Mouse (Mus musculus): ENCODE data around the gene Gna11. TPM values are rescaled to one million over a fixed set of nuclear protein-coding genes. Genes with fewer than 3 reads are reported as not detected.
A peak's percentile ranks its signal among the peaks of the same experiment; 100 is the strongest.

The Gna11 gene
- 10 to 100 TPM; 25.7 to 30.3 TPM for total RNA-seq (2021)
- long read RNA-seq, experiment 1, transcript Gna11-201 (7 exons, 3,414 nt): major isoform, 76 of 93 reads
- long read RNA-seq, experiment 1, partial matches to known transcripts: 1 of 93 reads
- long read RNA-seq, experiment 1, other reads (novel, unspliced or antisense): 15 of 93 reads
- long read RNA-seq, experiment 2, transcript Gna11-201 (7 exons, 3,414 nt): major isoform, 85 of 96 reads
- long read RNA-seq, experiment 2, partial matches to known transcripts: 3 of 96 reads
- long read RNA-seq, experiment 2, other reads (novel, unspliced or antisense): 8 of 96 reads

GRCm38 (mm10) chr10:81545161-81545747, at the start of gene Gna11:
Gna11 (minus strand) TSS chr10:81545190.
- H3K27ac ChIP-seq: peak within 1 kb of the TSS; percentile 96
- peak within 1 kb of the TSS; percentile 80 for H3K4me3 ChIP-seq
- peak; percentile 100 for DNase-seq
- no peak for TF ChIP-seq CTCF (IDR thresholded peaks at IDR 0.05)
- intact Hi-C loops (cut with DNase I): loop anchor here (10.0 kb wide), 1 partner anchor 170 kb away; the partner anchor contains the start of gene Fzr1

- TF ChIP-seq CTCF (IDR thresholded peaks at IDR 0.05): no peak
- DNase-seq: no peak
- Histone ChIP-seq H3K27ac (no peak overlapping the region), H3K4me3 (no peak overlapping the region)
- intact Hi-C loops (cut with DNase I): no loop called here
Observed at GRCm38 (mm10) chr10:81593935-81594334, 48.9 kb upstream of the Gna11 start.

GRCm38 (mm10) chr10:81593223-81593622, 48.2 kb upstream of the Gna11 start:
- intact Hi-C loops (cut with DNase I): no loop called here
- DNase-seq: no peak
- Histone ChIP-seq H3K27ac (no peak overlapping the region), H3K4me3 (no peak overlapping the region)
- no peak for TF ChIP-seq CTCF (IDR thresholded peaks at IDR 0.05)

GRCm38 (mm10) chr10:81592631-81593030, 47.6 kb upstream of the Gna11 start:
- no peak overlapping the region for H3K27ac ChIP-seq
- TF ChIP-seq CTCF (IDR thresholded peaks at IDR 0.05): no peak
- no peak for DNase-seq
- no peak overlapping the region for H3K4me3 ChIP-seq
- intact Hi-C loops (cut with DNase I): no loop called here

GRCm38 (mm10) chr10:81591846-81592245, 46.9 kb upstream of the Gna11 start:
- Histone ChIP-seq H3K4me3 (no peak overlapping the region), H3K27ac (no peak overlapping the region)
- DNase-seq: no peak
- no peak for TF ChIP-seq CTCF (IDR thresholded peaks at IDR 0.05)
- intact Hi-C loops (cut with DNase I): no loop called here

- no peak for TF ChIP-seq CTCF (IDR thresholded peaks at IDR 0.05)
- intact Hi-C loops (cut with DNase I): no loop called here
- no peak overlapping the region for H3K4me3 ChIP-seq
- no peak overlapping the region for H3K27ac ChIP-seq
- DNase-seq: no peak
Observed at GRCm38 (mm10) chr10:81588739-81589138, 43.7 kb upstream of the Gna11 start.

- no peak overlapping the region for H3K27ac ChIP-seq
- intact Hi-C loops (cut with DNase I): no loop called here
- no peak for TF ChIP-seq CTCF (IDR thresholded peaks at IDR 0.05)
- H3K4me3 ChIP-seq: no peak overlapping the region
- no peak for DNase-seq
Observed at GRCm38 (mm10) chr10:81583347-81583746, 38.4 kb upstream of the Gna11 start.

- intact Hi-C loops (cut with DNase I): no loop called here
- DNase-seq: no peak
- H3K4me3 ChIP-seq: peak overlapping the region; percentile 7; the same call in 1 of the 2 replicates
- no peak for TF ChIP-seq CTCF (IDR thresholded peaks at IDR 0.05)
- H3K27ac ChIP-seq: no peak overlapping the region
Observed at GRCm38 (mm10) chr10:81580441-81581070, 35.6 kb upstream of the Gna11 start.

GRCm38 (mm10) chr10:81579967-81580366, 35.0 kb upstream of the Gna11 start:
- Histone ChIP-seq H3K27ac (no peak overlapping the region), H3K4me3 (no peak overlapping the region)
- no peak for TF ChIP-seq CTCF (IDR thresholded peaks at IDR 0.05)
- intact Hi-C loops (cut with DNase I): no loop called here
- DNase-seq: no peak

- no peak for DNase-seq
- Histone ChIP-seq H3K4me3 (peak overlapping the region; percentile 87), H3K27ac (peak overlapping the region; percentile 88)
- TF ChIP-seq CTCF (IDR thresholded peaks at IDR 0.05): no peak
- intact Hi-C loops (cut with DNase I): loop anchor here (2.0 kb wide), 1 partner anchor 23 kb away; no protein-coding TSS in a partner anchor
Observed at GRCm38 (mm10) chr10:81575695-81576094, 30.7 kb upstream of the Gna11 start.

- intact Hi-C loops (cut with DNase I): loop anchor here (2.0 kb wide), 1 partner anchor 24 kb away; no protein-coding TSS in a partner anchor
- TF ChIP-seq CTCF (IDR thresholded peaks at IDR 0.05): no peak
- peak overlapping the region; percentile 87 for H3K4me3 ChIP-seq
- H3K27ac ChIP-seq: peak overlapping the region; percentile 88
- DNase-seq: peak; percentile 79
Observed at GRCm38 (mm10) chr10:81575208-81575631, 30.2 kb upstream of the Gna11 start.

GRCm38 (mm10) chr10:81574081-81575056, 29.4 kb upstream of the Gna11 start, which contains the start of gene Tle2:
Tle2 (plus strand) TSS chr10:81574561.
- TF ChIP-seq CTCF (IDR thresholded peaks at IDR 0.05): peak; percentile 21; the same call in 1 of the 2 replicates
- no peak for DNase-seq
- intact Hi-C loops (cut with DNase I): loop anchor here (2.0 kb wide), 1 partner anchor 24 kb away; no protein-coding TSS in a partner anchor
- peak within 1 kb of the TSS; percentile 88 for H3K27ac ChIP-seq
- peak within 1 kb of the TSS; percentile 87 for H3K4me3 ChIP-seq

All from gastrocnemius, adult 2 months (tissue).